Mouse (Mus musculus) frontal cortex, postnatal 14 days (tissue): Measurements from ENCODE around the gene Rnpep.

Source experiments
- DNase-seq, 2 experiments: peaks; one replicate each; pipeline ENCODE4 v3.0.0; 2022; ENCODE audit warnings: low spot score in 2 of 2

Rnpep gene

DNA sequence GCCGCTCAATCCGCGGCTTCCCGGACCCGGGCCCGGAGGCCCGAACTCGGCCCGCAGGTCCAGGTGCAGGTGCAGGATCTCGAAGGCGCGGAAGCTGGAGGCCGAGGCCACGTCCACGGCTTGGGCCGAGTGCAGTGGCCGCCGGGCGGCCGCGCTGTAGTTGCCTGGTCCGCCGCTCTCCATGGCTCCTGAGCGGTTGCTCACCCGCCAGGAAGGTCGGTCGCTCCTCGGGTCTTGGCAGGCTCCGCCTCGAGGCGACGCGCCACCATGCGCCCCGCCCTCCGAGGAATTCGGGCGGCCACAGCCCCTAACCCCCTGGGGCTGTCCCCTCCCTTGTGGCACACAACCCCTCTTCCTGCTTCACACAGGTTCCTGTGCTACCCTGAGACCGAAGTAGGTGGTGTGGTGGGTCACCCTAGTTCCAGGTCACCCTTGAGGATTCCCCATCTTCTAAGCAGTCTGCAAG is at the start of gene Rnpep:
Gene Rnpep, minus strand, starts transcription at position 259 of the 466 bp plus-strand sequence.
- peak; percentile 58 to 66 for DNase-seq

- DNase-seq, result no peak
Observed at GRCm38 (mm10) chr1:135330578-135330977, 46.7 kb upstream of the Rnpep start.

- no peak for DNase-seq
Observed at GRCm38 (mm10) chr1:135328368-135328767, 44.5 kb upstream of the Rnpep start.

- no peak for DNase-seq
Observed at GRCm38 (mm10) chr1:135325934-135326333, 42.0 kb upstream of the Rnpep start.

- DNase-seq, result peak in 1 of 2 experiments; percentile 8
Observed at GRCm38 (mm10) chr1:135324571-135324970, 40.7 kb upstream of the Rnpep start, which contains the start of gene Lmod1. Lmod1 (plus strand) TSS chr1:135324807.

- DNase-seq, result no peak
Observed at GRCm38 (mm10) chr1:135323367-135323901, 39.5 kb upstream of the Rnpep start.

GRCm38 (mm10) chr1:135313284-135314031 is 29.6 kb upstream of the Rnpep start, which contains the start of gene Timm17a:
Timm17a (minus strand) TSS chr1:135313778.
- peak; percentile 91 to 94 for DNase-seq

DNA sequence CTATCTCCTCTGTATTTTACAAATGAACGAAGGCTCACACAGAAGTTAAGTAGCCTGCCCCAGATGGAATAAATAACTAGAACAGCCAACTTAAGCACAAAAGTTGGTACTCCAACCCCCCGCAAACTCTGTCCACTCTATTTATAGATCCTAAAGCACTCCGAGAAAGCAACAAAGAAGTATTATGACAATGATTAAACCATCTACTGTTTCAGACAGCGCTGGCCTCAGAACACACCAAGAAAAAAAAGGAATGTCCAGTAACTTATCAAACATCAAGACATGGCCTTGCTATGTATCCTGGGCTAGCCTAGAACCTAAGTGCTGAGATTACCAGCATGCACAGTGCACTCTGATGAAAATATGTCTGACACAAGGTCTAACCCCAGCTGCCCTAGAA is 28.3 kb upstream of the Rnpep start:
- DNase-seq, result no peak

DNA sequence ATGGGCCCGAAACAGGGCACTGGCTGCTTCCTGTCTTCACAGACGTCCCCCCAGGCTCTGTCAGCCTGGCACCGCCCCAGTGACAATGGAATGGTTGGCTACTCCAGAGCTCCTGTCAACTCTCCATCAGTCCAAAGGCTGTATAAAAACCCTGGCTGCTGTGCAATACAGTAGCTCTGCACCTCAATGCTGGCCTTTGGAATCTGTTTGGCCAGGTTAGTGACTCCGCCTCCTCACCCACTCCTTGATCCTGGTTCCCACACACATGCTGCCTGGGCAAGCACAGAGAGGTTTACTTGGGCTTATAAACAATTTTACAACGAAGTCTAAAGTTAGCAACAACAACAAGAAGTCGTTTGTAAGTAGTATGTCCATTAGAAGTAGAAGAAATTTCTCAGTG is 27.5 kb upstream of the Rnpep start:
- DNase-seq, result no peak

DNA sequence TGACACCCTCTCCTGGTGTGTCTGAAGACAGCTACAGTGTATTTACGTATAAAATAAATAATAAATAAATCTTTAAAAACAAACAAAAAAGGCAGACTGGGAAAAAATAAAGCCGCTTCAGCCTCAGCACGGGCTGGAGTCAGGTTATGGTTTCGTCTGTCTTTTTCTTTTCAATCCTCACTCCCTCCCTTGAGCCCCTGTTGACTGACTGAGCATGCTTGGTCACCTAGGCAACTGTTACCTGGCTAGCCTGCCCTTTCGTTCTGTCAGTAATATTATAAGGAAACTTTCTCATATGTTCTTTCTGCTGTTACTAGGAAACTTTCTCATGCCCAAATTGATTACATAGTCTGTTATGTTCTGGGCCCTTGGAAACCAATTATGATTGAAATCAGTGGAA is 7.0 kb upstream of the Rnpep start:
- DNase-seq, result no peak

- DNase-seq, result no peak
Observed at GRCm38 (mm10) chr1:135286311-135286710, 2.4 kb upstream of the Rnpep start.

DNA sequence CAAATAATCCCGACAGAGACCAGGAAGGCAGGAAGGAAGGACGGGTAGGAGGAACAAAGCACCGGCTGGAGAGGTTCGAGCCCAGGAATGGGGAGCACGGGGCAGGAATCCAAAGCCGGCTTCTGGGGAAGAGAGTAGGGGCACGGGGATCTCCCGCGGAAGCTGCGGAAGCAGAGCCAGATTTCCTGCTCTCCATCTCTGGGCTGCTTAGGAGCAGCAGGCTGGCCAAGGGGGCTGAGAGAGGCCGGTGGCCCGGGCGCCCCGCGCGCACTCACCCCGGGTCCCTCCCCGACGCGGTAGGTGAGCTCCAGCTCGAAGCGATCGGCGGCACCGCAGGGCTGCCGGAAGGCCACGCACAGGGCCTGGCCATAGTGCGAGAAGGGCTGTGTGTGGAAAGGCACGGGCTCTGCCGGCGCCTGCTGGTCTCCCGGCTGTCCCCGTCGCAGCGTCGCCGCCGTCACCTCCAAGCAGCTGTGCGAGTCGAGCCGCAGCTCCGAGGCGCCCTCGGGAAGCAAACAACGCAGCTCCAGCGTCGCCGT is 528 bp downstream of the Rnpep start:
- peak in 1 of 2 experiments; percentile 52 for DNase-seq

- DNase-seq, result no peak
Observed at GRCm38 (mm10) chr1:135282536-135283286, 1.2 kb downstream of the Rnpep start.

GRCm38 (mm10) chr1:135281841-135282240 is 2.0 kb downstream of the Rnpep start:
- DNase-seq, result no peak

- peak; percentile 30 to 44 for DNase-seq
Observed at GRCm38 (mm10) chr1:135280646-135281045, 3.2 kb downstream of the Rnpep start.

GRCm38 (mm10) chr1:135271371-135271770 is 12.5 kb downstream of the Rnpep start:
- DNase-seq, result no peak

DNA sequence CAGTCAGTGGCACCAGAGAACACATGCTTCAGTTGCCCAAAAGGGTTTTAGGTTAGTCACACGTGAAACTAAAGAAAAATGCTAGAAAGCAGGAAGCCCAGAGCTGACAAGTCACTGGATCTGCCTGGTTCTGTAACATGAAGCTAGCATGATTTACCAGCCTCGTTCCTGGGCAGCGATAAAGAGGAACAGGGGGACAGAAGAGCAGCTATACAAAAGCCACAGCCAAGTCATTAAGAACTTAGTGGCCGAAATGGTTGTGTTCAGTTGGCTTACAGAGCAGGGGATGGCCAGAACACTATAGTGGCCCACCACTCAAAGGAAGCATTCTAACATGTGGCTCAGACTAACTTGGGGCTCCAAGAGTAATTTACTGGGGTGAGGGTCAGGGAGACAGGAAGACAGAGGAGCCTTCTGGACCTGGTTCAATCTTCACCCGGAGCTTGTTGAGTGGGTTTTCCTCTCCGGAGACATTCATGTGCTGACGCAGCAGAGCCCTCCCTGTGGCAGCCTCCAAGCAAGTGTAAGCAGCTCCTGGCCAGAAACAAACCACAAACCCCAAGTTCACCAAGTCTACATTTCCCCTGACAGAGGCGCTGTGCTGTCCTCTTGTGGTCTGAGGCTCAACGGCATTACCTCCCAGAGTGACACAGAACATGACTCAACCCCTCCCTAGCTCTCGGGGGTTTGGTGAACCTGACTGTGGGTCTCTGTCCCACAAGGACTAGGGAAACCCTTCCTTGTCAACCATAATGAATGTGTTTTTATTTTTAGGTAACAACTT is 16.0 kb downstream of the Rnpep start:
- DNase-seq, result no peak

DNA sequence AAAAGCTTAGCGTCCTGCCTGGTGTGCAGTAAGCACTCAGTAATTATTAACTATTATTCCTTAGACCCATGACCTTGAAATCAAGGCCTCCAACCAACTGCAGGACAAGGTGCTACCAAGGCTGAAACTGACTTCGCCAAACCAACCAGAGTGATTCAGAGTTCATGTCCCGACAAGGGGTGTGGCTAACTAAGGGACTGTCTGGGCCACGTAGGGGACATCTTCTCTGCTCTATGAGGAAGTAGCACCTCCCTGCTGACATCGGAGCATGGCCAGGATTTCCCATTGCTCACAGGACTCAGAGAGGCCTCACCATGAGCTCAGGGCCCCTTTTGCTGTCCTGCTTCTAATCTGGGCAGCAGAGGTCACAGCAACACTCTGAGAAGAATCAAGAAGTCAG is 18.1 kb downstream of the Rnpep start:
- DNase-seq, result no peak

DNA sequence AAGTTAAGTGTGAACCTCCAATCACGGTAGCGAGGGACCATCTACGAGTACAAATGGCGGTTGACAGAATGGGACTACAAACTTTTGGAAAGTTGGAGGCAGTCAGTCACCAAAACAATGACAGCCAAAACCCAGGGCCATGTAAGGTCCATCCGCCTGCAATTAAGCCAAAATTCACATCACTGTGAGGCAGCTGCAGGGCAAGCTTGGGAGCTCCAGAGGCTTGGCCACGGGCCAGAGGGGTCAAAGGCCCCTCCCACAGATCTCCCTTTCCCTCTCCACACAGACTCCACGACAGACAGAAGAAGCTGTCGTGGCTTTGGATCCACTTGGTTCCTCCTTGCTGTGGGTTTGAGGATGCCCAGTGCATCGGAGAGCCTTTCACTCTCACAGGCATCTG is 20.6 kb downstream of the Rnpep start:
- DNase-seq, result no peak

- no peak for DNase-seq
Observed at GRCm38 (mm10) chr1:135262329-135262728, 21.6 kb downstream of the Rnpep start.

DNA sequence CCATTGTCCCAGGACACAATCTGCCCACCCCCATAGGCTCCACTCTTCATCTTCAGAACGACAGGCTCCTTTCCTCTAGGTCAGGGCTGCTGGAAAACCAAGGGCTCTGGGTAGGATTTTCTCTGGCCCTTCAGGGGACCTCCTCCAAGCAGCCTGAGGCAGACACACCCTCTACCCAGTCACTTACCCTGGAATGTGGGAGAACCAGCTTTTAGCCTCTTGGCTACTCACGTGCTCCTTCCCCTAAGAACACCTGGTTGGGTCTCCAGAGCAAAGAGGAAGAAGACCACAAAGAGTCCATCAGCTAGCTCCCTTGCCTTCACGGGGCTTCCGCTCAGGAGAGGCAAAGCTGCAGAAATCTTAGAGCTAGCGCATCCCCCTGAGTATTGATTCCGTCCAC is 23.0 kb downstream of the Rnpep start:
- DNase-seq, result no peak

- DNase-seq, result peak; percentile 33 to 73
Observed at GRCm38 (mm10) chr1:135259128-135259436, 24.8 kb downstream of the Rnpep start.
